Mouse (Mus musculus): ENCODE measurements around the gene Pdgfb. TPM values are rescaled to one million over a fixed set of nuclear protein-coding genes. Genes with fewer than 3 reads are reported as not detected.

Gene Pdgfb
- polyA plus RNA-seq, 1 experiment from 2014 or later = 5.8 TPM

DNA sequence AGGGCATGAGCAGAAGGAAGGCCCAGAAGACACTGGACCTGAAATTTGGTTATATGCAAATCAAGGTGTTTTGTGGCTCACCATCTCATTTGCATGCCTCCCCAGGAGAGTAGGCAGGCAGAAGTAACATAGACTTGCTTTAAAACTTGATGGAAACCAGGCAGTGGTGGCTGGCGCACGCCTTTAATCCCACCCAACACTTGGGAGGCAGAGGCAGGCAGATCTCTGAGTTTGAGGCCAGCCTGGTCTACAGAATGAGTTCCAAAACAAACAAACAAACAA lies 23.3 kb upstream of the Pdgfb start:
- Histone ChIP-seq H3K9ac (ENCODE audit: low read depth, low read length) (no peak overlapping the region), H3K36me3 (ENCODE audit: control insufficient read depth, insufficient read depth, low read length) (no peaks in the 10 kb centered on the region), H3K4me2 (replicated peaks; ENCODE audit: low read depth, low read length) (no peak overlapping the region), H3K9me3 (ENCODE audit: control insufficient read depth, low read length) (no peaks in the 10 kb centered on the region), H3K27me3 (ENCODE audit: control insufficient read depth, insufficient read depth, low read length) (no peaks in the 10 kb centered on the region), H3K4me3 (ENCODE audit: low read length) (no peak overlapping the region), H3K27ac (ENCODE audit: low read depth, low read length) (no peak overlapping the region; the same call in 1 of the 2 replicates), H3K4me1 (ENCODE audit: control insufficient read depth, insufficient read depth, low read length) (no peaks in the 10 kb centered on the region)
- WGBS = 100% methylated on average over 2 of the region's 2 CpGs
- ATAC-seq (ENCODE audit: low FRiP score, low TSS enrichment) = no peak

DNA sequence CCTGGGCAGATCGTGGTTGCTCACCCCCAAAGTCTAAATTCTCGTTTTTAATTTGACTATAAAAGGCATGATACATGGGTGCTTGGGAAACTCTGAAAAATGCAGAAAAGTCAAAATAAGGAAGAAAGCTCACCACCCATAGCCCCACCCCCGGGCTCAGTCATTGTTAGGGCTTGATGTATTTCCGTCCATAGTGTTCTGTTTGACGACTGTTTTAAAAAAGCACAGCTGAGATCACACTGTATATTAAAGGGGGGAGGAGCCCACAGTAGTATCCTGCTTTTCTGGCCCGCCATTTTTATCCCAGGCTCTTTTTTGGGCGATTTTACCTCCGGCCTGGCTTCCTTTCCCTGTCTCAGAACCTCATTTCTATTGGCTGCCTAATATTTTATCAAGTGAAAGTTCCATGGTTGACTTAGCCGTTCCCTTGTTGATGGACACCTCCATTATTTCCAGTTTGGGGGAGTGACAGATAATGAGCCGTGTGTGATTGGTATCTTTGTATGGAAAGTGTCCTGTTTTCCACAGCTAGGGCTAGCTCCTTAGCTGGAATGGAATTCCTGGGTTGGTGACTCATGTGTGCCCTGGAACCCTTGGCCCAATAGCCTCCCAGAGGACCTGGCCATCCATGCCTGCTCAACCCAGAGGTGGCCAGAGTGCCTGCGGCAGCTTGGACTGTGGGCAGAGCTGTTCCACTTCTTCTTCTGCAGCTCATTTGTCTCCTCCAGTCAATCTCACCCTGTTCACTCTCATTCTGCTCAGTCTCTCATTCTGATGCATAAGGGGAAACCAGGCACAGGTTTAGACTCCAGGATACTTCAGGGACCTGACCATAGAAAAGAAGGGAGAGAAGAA lies 22.7 kb upstream of the Pdgfb start:
- no peaks in the 10 kb centered on the region for H3K4me1 ChIP-seq (ENCODE audit: control insufficient read depth, insufficient read depth, low read length)
- no peaks in the 10 kb centered on the region for H3K9me3 ChIP-seq (ENCODE audit: control insufficient read depth, low read length)
- ATAC-seq (ENCODE audit: low FRiP score, low TSS enrichment) = no peak
- no peak overlapping the region for H3K4me2 ChIP-seq (replicated peaks; ENCODE audit: low read depth, low read length)
- no peaks in the 10 kb centered on the region for H3K27me3 ChIP-seq (ENCODE audit: control insufficient read depth, insufficient read depth, low read length)
- 74% methylated on average over 11 of the region's 11 CpGs for WGBS
- no peaks in the 10 kb centered on the region for H3K36me3 ChIP-seq (ENCODE audit: control insufficient read depth, insufficient read depth, low read length)
- H3K4me3 ChIP-seq (ENCODE audit: low read length) = no peak overlapping the region
- H3K27ac ChIP-seq (ENCODE audit: low read depth, low read length) = no peak overlapping the region; the same call in 1 of the 2 replicates
- H3K9ac ChIP-seq (ENCODE audit: low read depth, low read length) = no peak overlapping the region

DNA sequence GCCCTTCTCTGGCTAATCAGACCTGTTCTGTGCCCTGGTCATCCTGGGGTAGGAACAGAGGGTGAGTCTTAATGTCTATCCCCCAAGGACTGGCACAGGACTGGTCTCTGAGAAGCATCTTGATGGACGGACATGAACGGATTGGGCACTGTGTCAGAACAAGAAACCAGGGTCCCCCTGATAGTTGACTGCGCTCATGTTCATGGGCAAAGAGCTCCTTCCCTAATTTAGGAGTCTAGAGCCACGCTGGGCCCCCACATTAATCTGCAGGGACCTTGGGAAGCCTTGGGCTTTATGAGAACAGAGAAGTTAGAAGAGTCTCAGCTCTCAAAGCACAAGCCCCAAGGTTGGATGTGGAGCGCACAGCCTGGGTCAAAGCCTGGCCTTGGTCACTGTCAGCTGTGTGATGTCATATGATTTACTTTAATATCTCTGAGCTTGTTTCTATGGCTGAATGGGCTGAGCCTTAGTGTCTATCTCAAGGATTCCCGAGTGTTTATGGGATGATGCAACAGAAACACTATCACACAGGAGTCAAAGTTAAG lies 20.6 kb upstream of the Pdgfb start:
- Histone ChIP-seq H3K36me3 (ENCODE audit: control insufficient read depth, insufficient read depth, low read length) (no peaks in the 10 kb centered on the region), H3K4me3 (ENCODE audit: low read length) (no peak overlapping the region), H3K9ac (ENCODE audit: low read depth, low read length) (no peak overlapping the region), H3K9me3 (ENCODE audit: control insufficient read depth, low read length) (no peaks in the 10 kb centered on the region), H3K27ac (ENCODE audit: low read depth, low read length) (no peak overlapping the region), H3K4me2 (replicated peaks; ENCODE audit: low read depth, low read length) (no peak overlapping the region), H3K27me3 (ENCODE audit: control insufficient read depth, insufficient read depth, low read length) (no peaks in the 10 kb centered on the region), H3K4me1 (ENCODE audit: control insufficient read depth, insufficient read depth, low read length) (no peaks in the 10 kb centered on the region)
- WGBS = 79% methylated on average over 6 of the region's 6 CpGs
- ATAC-seq (ENCODE audit: low FRiP score, low TSS enrichment) = no peak

DNA sequence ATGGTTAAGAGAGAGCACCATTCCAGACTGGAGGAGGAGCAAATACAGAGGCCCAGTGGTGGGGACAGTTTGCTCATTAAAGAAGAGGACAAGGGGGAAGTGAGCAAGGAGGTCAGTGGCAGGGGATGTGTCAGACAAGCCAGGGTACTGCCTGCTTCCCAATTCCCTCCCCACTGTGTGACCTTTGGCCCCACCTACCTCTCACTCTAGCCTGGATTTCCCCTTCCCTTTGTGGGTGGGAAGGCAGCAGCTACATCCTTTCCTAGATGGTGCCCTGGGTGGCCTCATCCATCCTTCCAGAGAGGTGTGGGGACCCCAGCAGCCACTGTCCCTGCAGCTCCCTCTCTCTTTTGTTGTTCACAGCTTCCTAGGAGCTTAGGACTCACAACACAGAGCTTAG lies 20.1 kb upstream of the Pdgfb start:
- Histone ChIP-seq H3K4me1 (ENCODE audit: control insufficient read depth, insufficient read depth, low read length) (no peaks in the 10 kb centered on the region), H3K9me3 (ENCODE audit: control insufficient read depth, low read length) (no peaks in the 10 kb centered on the region), H3K9ac (ENCODE audit: low read depth, low read length) (no peak overlapping the region), H3K4me3 (ENCODE audit: low read length) (no peak overlapping the region), H3K27ac (ENCODE audit: low read depth, low read length) (no peak overlapping the region), H3K36me3 (ENCODE audit: control insufficient read depth, insufficient read depth, low read length) (no peaks in the 10 kb centered on the region), H3K4me2 (replicated peaks; ENCODE audit: low read depth, low read length) (no peak overlapping the region), H3K27me3 (ENCODE audit: control insufficient read depth, insufficient read depth, low read length) (no peaks in the 10 kb centered on the region)
- no peak for ATAC-seq (ENCODE audit: low FRiP score, low TSS enrichment)

DNA sequence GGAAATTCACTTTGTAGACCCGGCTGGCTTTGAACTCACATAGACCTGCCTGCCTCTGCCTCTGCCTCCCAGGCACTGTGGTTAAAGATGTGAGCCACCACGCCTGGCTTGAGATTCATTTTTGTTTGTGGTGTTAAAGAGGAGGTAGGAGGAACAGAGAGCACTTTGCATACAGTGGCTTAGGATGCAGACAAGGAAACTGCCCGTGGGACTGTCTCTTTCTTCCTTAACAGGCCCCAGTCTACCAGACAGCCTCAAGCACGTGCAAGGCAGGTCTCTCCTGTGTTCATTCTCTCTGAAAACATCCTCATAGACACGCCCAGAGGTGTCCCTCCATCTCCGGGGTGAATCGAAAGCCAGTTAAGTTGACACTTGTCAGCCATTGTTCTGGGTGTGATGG lies 19.6 kb upstream of the Pdgfb start:
- WGBS = 76% methylated on average over 7 of the region's 7 CpGs
- H3K4me2 ChIP-seq (replicated peaks; ENCODE audit: low read depth, low read length) = no peak overlapping the region
- no peaks in the 10 kb centered on the region for H3K4me1 ChIP-seq (ENCODE audit: control insufficient read depth, insufficient read depth, low read length)
- H3K27me3 ChIP-seq (ENCODE audit: control insufficient read depth, insufficient read depth, low read length) = no peaks in the 10 kb centered on the region
- no peaks in the 10 kb centered on the region for H3K9me3 ChIP-seq (ENCODE audit: control insufficient read depth, low read length)
- H3K36me3 ChIP-seq (ENCODE audit: control insufficient read depth, insufficient read depth, low read length) = no peaks in the 10 kb centered on the region
- H3K9ac ChIP-seq (ENCODE audit: low read depth, low read length) = no peak overlapping the region
- H3K27ac ChIP-seq (ENCODE audit: low read depth, low read length) = no peak overlapping the region
- no peak for ATAC-seq (ENCODE audit: low FRiP score, low TSS enrichment)
- no peak overlapping the region for H3K4me3 ChIP-seq (ENCODE audit: low read length)

DNA sequence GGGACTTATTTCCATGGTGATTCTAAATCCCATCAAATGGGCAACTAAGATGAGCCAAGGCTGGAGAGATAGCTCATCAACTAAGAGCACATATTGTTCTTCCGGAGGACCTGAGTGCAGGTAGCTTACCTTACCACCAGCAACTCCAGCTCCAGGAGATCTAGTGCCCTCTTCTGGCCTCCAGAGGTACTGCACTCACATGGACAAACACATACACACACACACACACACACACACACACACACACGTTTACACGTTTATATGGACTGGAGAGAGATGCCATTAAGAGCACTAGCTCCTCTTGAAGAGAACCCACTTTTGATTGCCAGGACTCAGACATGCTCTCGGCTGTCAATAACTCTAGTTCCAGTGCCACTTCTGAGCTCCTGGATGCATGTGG lies 16.4 kb upstream of the Pdgfb start:
- Histone ChIP-seq H3K4me3 (ENCODE audit: low read length) (no peak overlapping the region), H3K4me2 (replicated peaks; ENCODE audit: low read depth, low read length) (no peak overlapping the region), H3K36me3 (ENCODE audit: control insufficient read depth, insufficient read depth, low read length) (no peaks in the 10 kb centered on the region), H3K9ac (ENCODE audit: low read depth, low read length) (no peak overlapping the region), H3K4me1 (ENCODE audit: control insufficient read depth, insufficient read depth, low read length) (0 out of 2 replicates have a peak, but pooled peaks cover under 1% of the 10 kb centered on the region), H3K27me3 (ENCODE audit: control insufficient read depth, insufficient read depth, low read length) (no peaks in the 10 kb centered on the region), H3K27ac (ENCODE audit: low read depth, low read length) (no peak overlapping the region), H3K9me3 (ENCODE audit: control insufficient read depth, low read length) (no peaks in the 10 kb centered on the region)
- 90% methylated on average over 4 of the region's 4 CpGs for WGBS
- ATAC-seq (ENCODE audit: low FRiP score, low TSS enrichment) = no peak

DNA sequence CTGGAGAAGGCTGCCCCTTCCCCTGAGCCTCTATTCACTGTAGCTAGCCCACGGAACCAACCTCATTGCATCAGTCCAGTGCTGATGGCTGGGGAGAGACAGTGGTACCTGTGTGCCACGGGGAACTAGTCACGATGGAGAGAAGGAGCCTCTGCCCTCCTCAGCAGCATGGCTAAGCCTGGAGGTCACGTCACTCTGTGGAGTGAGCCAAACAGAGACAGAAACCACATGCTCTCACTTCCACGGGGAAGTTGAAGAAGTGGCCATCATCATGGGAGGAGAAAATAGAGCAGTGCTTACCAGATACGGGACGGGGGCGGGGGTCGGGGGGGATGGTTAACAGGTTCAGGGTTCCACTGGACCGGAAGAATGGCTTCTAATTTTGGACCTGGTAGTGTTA lies 15.6 kb upstream of the Pdgfb start:
- 0 out of 2 replicates have a peak, but pooled peaks cover 4% of the 10 kb centered on the region for H3K4me1 ChIP-seq (ENCODE audit: control insufficient read depth, insufficient read depth, low read length)
- H3K9ac ChIP-seq (ENCODE audit: low read depth, low read length) = no peak overlapping the region
- H3K36me3 ChIP-seq (ENCODE audit: control insufficient read depth, insufficient read depth, low read length) = no peaks in the 10 kb centered on the region
- no peak overlapping the region for H3K27ac ChIP-seq (ENCODE audit: low read depth, low read length)
- ATAC-seq (ENCODE audit: low FRiP score, low TSS enrichment) = no peak
- H3K4me3 ChIP-seq (ENCODE audit: low read length) = no peak overlapping the region
- 90% methylated on average over 10 of the region's 10 CpGs for WGBS
- H3K4me2 ChIP-seq (replicated peaks; ENCODE audit: low read depth, low read length) = no peak overlapping the region
- no peaks in the 10 kb centered on the region for H3K9me3 ChIP-seq (ENCODE audit: control insufficient read depth, low read length)
- H3K27me3 ChIP-seq (ENCODE audit: control insufficient read depth, insufficient read depth, low read length) = no peaks in the 10 kb centered on the region

DNA sequence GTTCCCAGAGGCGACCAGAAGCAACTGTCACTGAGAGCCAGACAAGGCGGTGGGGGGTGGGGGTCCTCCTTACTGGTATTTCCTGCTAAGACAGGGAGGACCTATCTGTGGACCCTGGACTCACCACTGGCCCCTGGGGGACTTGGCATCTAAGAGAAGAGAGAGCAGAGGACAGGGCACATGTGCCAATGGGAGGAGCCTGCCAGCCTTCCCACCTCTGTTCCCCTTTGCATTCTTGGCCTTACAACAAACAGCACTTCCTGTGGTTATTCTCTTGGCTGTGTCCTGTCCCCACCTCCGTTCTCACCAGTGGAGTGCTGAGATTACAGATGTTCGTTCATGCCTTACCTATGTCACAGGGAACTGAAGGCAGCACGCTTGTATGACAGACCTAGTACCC lies 14.1 kb upstream of the Pdgfb start:
- WGBS = 61% methylated on average over 5 of the region's 5 CpGs
- no peak overlapping the region for H3K4me3 ChIP-seq (ENCODE audit: low read length)
- no peaks in the 10 kb centered on the region for H3K27me3 ChIP-seq (ENCODE audit: control insufficient read depth, insufficient read depth, low read length)
- no peak for ATAC-seq (ENCODE audit: low FRiP score, low TSS enrichment)
- no peak overlapping the region for H3K9ac ChIP-seq (ENCODE audit: low read depth, low read length)
- no peaks in the 10 kb centered on the region for H3K36me3 ChIP-seq (ENCODE audit: control insufficient read depth, insufficient read depth, low read length)
- H3K27ac ChIP-seq (ENCODE audit: low read depth, low read length) = no peak overlapping the region
- no peaks in the 10 kb centered on the region for H3K9me3 ChIP-seq (ENCODE audit: control insufficient read depth, low read length)
- no peak overlapping the region for H3K4me2 ChIP-seq (replicated peaks; ENCODE audit: low read depth, low read length)
- peaks cover 14% of the 10 kb centered on the region for H3K4me1 ChIP-seq (ENCODE audit: control insufficient read depth, insufficient read depth, low read length)

DNA sequence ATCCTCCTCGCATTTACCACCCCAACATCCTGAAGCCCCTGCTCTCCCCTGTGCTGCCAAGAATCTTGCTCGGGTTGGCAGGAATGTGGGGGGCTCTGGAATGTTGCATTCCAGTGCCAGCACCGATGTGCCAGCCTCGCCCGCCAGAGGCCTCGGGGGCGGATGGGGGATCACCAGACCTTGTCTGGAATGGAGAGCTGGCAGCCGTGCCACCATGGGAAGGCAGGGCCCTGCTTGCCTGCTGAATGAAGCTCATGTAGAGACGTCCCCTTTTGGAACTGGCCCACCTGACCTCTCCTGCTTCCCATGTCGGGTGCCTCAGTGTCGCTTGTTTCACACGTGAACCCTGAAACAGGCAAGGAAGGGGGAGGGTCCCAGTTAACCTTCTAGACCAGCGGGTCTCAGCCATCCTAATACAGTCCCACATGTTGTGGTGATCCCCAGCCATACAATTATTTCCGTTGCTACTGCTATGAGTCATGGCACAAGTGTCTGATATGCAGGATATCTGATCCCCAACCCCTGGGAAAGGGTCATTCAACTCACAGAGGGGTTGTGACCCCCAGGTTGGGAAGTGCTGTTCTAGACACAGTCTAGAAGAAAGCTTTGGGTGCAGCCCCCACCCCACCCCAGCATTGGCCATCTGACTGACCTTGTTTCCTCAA lies 12.0 kb upstream of the Pdgfb start:
- H3K36me3 ChIP-seq (ENCODE audit: control insufficient read depth, insufficient read depth, low read length) = no peaks in the 10 kb centered on the region
- peaks cover 15% of the 10 kb centered on the region for H3K4me1 ChIP-seq (ENCODE audit: control insufficient read depth, insufficient read depth, low read length)
- H3K4me2 ChIP-seq (replicated peaks; ENCODE audit: low read depth, low read length) = no peak overlapping the region
- H3K27me3 ChIP-seq (ENCODE audit: control insufficient read depth, insufficient read depth, low read length) = no peaks in the 10 kb centered on the region
- H3K27ac ChIP-seq (ENCODE audit: low read depth, low read length) = no peak overlapping the region
- H3K9ac ChIP-seq (ENCODE audit: low read depth, low read length) = no peak overlapping the region
- no peak for ATAC-seq (ENCODE audit: low FRiP score, low TSS enrichment)
- H3K4me3 ChIP-seq (ENCODE audit: low read length) = no peak overlapping the region
- H3K9me3 ChIP-seq (ENCODE audit: control insufficient read depth, low read length) = no peaks in the 10 kb centered on the region
- WGBS = 67% methylated on average over 14 of the region's 14 CpGs
